Mouse (Mus musculus): ENCODE measurements around the gene Tbc1d8.

DNA sequence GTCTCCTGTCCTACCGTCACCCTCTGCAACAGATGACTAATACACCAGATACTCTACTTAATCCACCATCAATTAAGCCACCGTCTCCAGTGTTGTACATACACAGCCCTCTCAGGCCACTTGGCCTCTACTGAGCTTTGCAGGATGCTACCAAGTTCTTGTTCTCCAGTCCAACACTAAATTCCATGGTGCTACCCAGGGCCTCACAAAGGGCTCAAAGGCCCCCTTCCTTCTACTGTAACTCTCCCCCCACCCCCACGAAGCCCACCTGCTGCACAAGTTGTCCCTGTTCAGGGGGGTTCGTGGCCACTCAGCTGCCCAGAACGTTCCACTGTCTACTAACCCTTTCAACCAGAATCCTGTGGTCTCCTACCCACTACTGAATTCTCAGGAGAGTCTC, 1.5 kb downstream of the Tbc1d8 start:
- TF ChIP-seq MAX (IDR thresholded peaks at IDR 0.05; ENCODE audit: low read length): no peak
- no peak for TF ChIP-seq TCF12 (IDR thresholded peaks at IDR 0.05; ENCODE audit: low read depth, low read length)

Data from CH12.LX (cell line).